Mouse (Mus musculus): Measurements from ENCODE around the gene Tob1. TPM values are rescaled to one million over a fixed set of nuclear protein-coding genes. Genes with fewer than 3 reads are reported as not detected.

The Tob1 gene
- polyA plus RNA-seq (2012; rRNA removed; ENCODE audit: low replicate concordance): 136 and 216 TPM in 2 replicates

DNA sequence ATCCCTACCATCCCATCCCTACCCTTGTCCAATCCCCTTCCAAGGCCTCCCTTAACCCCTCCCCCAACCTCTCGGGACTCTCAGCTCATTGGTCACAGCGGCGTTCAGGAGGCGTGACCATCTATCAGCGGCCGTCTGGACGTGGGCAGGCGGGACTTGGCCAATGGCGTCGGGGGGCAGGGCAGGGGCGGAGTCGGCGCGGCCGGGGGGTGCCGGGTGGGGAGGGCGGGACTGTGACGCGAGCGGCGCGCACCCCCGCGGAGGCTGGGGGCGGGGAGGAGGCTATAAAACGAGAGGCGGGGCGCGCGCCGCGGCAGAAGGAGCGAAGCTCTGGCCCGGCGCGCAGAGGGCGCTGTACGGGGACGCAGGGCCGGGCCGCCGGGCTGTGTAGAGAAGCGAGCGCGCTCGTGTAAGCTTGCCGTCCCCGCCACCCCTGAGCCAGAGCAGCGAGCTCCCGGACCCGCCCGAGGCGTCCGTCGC, at the start of gene Tob1:
TSS of gene Tob1 (plus strand) at position 331 of the 480 bp plus-strand sequence.

DNA sequence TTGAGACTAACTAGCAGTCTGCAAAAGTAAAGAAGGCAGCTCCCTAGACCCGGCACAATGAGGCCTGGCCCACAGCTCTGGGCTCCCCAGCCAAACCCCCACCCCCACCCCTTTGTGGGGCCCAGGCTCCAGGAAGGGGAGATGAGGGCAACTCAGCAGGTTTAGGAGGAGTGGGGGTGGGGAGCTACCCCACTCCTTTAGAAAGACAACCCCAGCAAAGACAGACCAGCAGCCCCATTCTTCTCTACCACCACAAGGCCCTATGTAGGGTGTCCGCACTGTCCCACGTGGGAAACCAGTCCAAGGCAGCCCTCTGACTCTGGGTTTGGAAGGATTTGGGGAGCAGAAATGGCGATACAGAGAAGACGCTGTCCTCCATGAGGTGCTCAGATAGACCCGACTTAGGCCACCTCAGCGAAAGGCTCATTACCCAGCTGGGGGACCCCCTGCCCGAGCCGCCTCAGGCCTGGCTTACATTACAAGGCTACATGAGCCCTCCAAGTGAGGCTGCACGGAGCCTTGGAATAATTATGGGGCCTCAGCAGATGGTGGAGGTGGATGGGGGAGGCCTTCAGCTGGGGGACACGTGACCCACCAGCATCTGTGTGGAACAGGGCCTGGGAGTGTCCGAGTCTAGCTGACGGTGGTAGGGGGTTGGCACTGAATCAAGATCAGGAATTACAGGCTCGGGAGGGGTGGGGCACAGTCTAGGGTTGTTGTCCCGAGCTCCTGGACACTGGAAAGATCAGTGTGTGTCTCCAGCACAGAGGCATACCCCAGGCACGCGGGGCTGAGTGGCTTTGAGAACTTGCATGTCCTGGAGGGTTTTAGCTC, 34.9 kb downstream of the Tob1 start, which contains the start of gene Wfikkn2:
TSS of gene Wfikkn2 (minus strand) at position 51 of the 834 bp plus-strand sequence.

Other genes with a start within 250 kb of the Tob1 start
- gene Gm20390, start 243.2 kb upstream of the Tob1 start, polyA plus RNA-seq (2012; rRNA removed; ENCODE audit: low replicate concordance): 7.1 and 9.9 TPM in 2 replicates
- gene Nme1, start 242.9 kb upstream of the Tob1 start, polyA plus RNA-seq (2012; rRNA removed; ENCODE audit: low replicate concordance): 74.2 and 92.2 TPM in 2 replicates
- 8.8 and 10.5 TPM in 2 replicates for gene Spag9, start 215.4 kb upstream of the Tob1 start, polyA plus RNA-seq (2012; rRNA removed; ENCODE audit: low replicate concordance)
- gene Wfikkn2, start 34.6 kb downstream of the Tob1 start, polyA plus RNA-seq (2012; rRNA removed; ENCODE audit: low replicate concordance): 0.59 and 0.75 TPM in 2 replicates
- gene Gm21885, start 70.4 kb downstream of the Tob1 start, polyA plus RNA-seq (2012; rRNA removed; ENCODE audit: low replicate concordance): 0.74 and 2.4 TPM in 2 replicates
- 0.92 and 1.6 TPM in 2 replicates for gene Luc7l3, start 110.5 kb downstream of the Tob1 start, polyA plus RNA-seq (2012; rRNA removed; ENCODE audit: low replicate concordance)
- 68.4 and 74.6 TPM in 2 replicates for gene Ankrd40, start 116.5 kb downstream of the Tob1 start, polyA plus RNA-seq (2012; rRNA removed; ENCODE audit: low replicate concordance)
- 70.3 and 173 TPM in 2 replicates for gene Abcc3, start 181.5 kb downstream of the Tob1 start, polyA plus RNA-seq (2012; rRNA removed; ENCODE audit: low replicate concordance)

Data from duodenum, adult 2 months (tissue).